Mouse (Mus musculus): ENCODE results near the gene Slc27a3. TPM values are rescaled to one million over a fixed set of nuclear protein-coding genes. Genes with fewer than 3 reads are reported as not detected.
A peak's percentile ranks its signal among the peaks of the same experiment; 100 is the strongest.

Slc27a3 gene
- polyA plus RNA-seq, 1 experiment from 2014 or later: 2.9 TPM

DNA sequence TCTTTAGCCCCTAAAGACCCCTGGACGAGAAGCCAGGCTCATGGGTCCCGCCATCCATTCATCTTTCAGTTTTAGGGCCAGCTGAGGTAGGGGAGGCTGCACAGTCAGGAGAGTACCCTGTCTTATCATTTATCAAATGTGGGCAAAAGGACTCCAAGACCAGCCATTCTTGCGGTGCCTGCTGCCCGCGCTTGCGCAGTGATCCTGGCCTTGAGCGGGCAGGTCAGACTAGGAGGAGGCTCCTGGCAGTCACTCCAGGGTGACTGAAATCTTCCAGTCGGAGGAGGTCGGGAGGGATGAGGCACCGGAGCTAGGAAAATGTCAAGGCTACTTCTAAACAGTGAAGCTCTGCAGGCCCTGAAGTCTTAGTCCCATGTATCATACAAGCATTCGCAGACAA lies 8.0 kb downstream of the Slc27a3 start:
- H3K27me3 ChIP-seq: no peaks in the 10 kb centered on the region
- ChIA-PET CTCF (interaction anchor here (1.9 kb wide), 1 partner anchor 10 kb away, joined by 4 read pairs; no protein-coding TSS in a partner anchor), POLR2A (no interaction called here)
- DNase-seq (ENCODE audit: low read depth, low spot score): no peak
- no peak for TF ChIP-seq CTCF (IDR thresholded peaks at IDR 0.05)
- in situ Hi-C loops (cut with MboI; ENCODE audit: low pct_unique_long_range_greater_than_20kb): no loop called here
- ATAC-seq: no peak

DNA sequence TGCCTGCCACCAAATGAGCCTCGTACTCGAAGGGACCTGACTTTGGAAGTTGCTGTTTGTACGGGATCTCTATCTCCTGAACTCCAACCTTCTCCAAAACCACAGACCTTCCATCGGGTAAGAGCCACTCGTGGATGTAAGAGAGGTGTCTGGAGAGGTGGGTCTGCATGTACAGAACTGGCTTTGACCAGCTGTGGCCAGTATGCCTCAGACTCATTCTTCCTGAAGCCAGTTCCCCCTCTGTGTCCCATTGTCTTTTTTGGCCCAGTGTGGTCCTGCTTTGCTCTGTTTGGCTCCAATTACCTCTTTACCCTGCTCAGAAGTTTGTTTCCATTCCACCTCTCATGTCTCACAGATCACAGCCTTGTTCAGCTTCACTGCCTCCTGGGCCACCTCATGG lies 11.2 kb downstream of the Slc27a3 start:
- ChIA-PET POLR2A (no interaction called here), CTCF (interaction anchor here (1.3 to 2.2 kb wide), 3 partner anchors 13 to 111 kb away, joined by 3 to 4 read pairs (median 3); no protein-coding TSS in a partner anchor)
- DNase-seq (ENCODE audit: low read depth, low spot score) (no peak), ATAC-seq (no peak)
- TF ChIP-seq CTCF (IDR thresholded peaks at IDR 0.05): no peak
- no peaks in the 10 kb centered on the region for H3K27me3 ChIP-seq
- in situ Hi-C loops (cut with MboI; ENCODE audit: low pct_unique_long_range_greater_than_20kb): no loop called here

DNA sequence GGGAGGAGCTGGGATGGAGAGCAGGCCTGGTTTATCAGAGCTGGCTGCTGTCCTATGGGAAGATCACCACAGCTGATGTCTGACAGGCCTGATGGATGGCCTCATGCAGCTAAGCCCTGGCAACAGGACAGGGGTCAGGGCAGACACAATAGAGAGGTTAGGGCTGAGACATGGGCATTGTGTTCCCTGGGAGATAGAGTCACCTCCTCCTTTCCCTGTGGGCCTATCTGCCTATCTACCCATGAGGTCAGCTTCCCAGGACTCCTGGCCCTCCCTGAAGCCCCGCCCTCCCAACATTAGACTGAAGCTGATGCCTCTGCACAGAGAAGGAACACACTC lies 13.5 kb downstream of the Slc27a3 start:
- ChIA-PET POLR2A (no interaction called here), CTCF (interaction anchor here (1.1 to 1.4 kb wide), 4 partner anchors 15 to 154 kb away, joined by 3 to 5 read pairs (median 4); no protein-coding TSS in a partner anchor)
- no peak for TF ChIP-seq CTCF (IDR thresholded peaks at IDR 0.05)
- ATAC-seq (no peak), DNase-seq (ENCODE audit: low read depth, low spot score) (no peak)
- in situ Hi-C loops (cut with MboI; ENCODE audit: low pct_unique_long_range_greater_than_20kb): no loop called here
- no peaks in the 10 kb centered on the region for H3K27me3 ChIP-seq

DNA sequence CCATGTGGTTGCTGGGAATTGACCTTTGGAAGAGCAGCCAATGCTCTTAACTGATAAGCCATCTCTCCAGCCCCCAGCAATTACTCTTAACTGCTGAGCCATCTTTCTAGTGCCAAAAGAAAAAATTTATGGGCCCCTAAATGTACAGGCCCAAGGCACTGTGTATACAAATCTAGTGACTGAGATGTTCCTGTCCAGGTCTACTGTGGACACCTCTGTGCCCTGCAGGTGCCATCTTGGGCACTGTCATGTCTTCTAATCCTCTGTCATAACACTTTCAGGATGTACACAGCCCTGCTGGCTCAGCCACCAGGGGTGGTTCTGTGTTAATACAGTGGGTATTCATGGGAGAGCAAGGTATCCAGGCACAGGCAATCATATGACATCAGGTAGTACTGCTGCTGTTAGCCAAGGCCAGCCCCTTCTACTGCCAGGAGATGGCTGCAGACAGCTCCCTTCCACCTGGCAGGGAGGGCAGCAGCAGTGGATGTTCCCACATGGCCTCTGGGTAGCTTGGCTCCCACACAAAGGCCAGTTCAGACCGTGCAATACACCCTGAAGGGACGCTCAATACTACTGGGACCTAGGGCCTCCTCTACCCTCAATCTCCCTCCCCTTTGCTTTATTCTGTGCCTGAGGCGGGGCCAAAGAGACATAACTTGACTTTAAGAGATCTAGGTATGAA lies 14.0 kb downstream of the Slc27a3 start:
- TF ChIP-seq CTCF (IDR thresholded peaks at IDR 0.05): no peak
- CTCF ChIA-PET: interaction anchor here (1.1 to 2.6 kb wide), 4 partner anchors 17 to 154 kb away, joined by 3 to 12 read pairs (median 4); no protein-coding TSS in a partner anchor
- POLR2A ChIA-PET: interaction anchor here (0.9 kb wide), 1 partner anchor 10 kb away, joined by 6 read pairs; no protein-coding TSS in a partner anchor
- no peaks in the 10 kb centered on the region for H3K27me3 ChIP-seq
- in situ Hi-C loops (cut with MboI; ENCODE audit: low pct_unique_long_range_greater_than_20kb): no loop called here
- ATAC-seq (no peak), DNase-seq (ENCODE audit: low read depth, low spot score) (no peak)

DNA sequence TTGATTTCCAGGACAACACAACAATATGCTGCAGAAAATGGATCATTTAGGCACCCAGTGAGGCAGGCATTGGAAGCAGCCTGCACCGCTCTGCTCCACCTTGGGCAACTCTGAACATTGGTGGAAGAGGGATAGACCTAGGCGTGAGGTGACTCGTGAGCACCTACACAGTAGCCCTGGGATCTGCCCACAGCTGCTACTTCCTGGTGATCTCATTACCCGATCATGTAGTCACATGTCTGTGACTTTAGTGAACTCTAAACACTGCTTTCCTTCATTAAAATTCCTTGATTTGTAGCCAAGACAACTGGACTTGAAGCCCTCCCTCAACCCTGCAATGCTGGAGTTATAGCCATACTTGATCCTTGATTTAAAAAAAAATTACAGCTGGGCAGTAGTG lies 15.4 kb downstream of the Slc27a3 start:
- DNase-seq (ENCODE audit: low read depth, low spot score) (peak; percentile 41), ATAC-seq (peak; percentile 70)
- no peak for TF ChIP-seq CTCF (IDR thresholded peaks at IDR 0.05)
- in situ Hi-C loops (cut with MboI; ENCODE audit: low pct_unique_long_range_greater_than_20kb): loop anchor here (5.0 kb wide), 1 partner anchor 152 kb away; no protein-coding TSS in a partner anchor
- ChIA-PET POLR2A (interaction anchor here (0.6 to 1.5 kb wide), 4 partner anchors 9 to 174 kb away, joined by 3 to 6 read pairs (median 4); no protein-coding TSS in a partner anchor), CTCF (interaction anchor here (0.9 to 2.6 kb wide), 13 partner anchors 9 to 154 kb away, joined by 3 to 13 read pairs (median 6); partner anchors contain the start of genes Dennd4b and Slc27a3)
- H3K27me3 ChIP-seq: no peaks in the 10 kb centered on the region

DNA sequence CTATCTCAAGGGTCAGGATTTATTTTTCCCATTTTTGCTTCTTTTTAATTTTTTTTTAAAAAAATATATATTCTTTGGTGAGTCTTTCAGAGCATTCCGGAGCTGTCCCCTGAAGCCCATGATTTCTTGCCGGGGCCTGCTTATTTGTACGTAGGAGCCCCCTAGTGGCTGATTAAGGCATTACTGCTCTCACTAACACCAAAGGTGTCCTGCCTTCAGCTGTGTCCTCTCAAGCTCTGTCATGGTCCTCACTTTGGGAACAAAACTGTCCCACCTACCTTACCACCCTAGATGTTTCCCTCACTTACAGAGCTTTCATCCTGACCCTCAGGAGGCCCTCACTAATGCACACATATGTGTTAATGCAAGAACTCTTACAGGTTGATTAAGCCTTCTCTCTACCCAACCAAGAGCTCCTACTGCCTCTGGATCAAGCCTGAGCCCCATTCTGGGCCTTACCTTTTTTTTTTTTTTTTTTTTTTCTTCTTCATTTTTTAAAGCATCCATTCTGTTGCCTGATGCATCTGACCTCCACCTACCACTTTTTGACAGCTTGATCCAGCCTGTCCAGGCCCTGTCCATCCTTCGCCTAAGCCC lies 16.2 kb downstream of the Slc27a3 start:
- TF ChIP-seq CTCF (IDR thresholded peaks at IDR 0.05): no peak
- ChIA-PET CTCF (interaction anchor here (0.6 to 2.6 kb wide), 34 partner anchors 8 to 298 kb away, joined by 3 to 13 read pairs (median 4); partner anchors contain the start of genes Dennd4b, Rab13, Rps27 and Slc27a3), POLR2A (interaction anchor here (0.6 to 1.5 kb wide), 5 partner anchors 9 to 173 kb away, joined by 3 to 5 read pairs (median 4); no protein-coding TSS in a partner anchor)
- in situ Hi-C loops (cut with MboI; ENCODE audit: low pct_unique_long_range_greater_than_20kb): loop anchor here (5.0 kb wide), 1 partner anchor 151 kb away; no protein-coding TSS in a partner anchor
- peak; percentile 63 for ATAC-seq
- peak; percentile 53 for DNase-seq (ENCODE audit: low read depth, low spot score)
- H3K27me3 ChIP-seq: no peaks in the 10 kb centered on the region

DNA sequence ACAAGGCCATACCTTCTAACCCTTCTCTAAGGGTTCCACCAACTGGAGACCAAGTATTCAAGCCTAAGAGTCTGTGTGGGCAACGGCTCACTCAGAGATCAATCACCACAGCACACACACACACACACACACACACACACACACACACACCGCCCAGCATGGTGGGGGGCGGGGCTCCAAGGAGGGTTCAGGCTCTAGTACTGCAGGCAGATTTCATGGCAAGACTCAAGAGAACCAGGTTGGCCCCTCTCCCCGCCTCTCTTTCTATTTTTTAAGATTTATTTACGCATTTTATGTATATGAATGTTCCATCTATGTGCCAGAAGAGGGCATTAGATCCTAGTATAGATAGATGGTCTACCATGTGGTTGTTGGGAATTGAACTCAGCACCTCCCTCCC lies 16.9 kb downstream of the Slc27a3 start:
- in situ Hi-C loops (cut with MboI; ENCODE audit: low pct_unique_long_range_greater_than_20kb): loop anchor here (5.0 kb wide), 1 partner anchor 151 kb away; no protein-coding TSS in a partner anchor
- POLR2A ChIA-PET: interaction anchor here (1.5 kb wide), 1 partner anchor 81 kb away, joined by 3 read pairs; no protein-coding TSS in a partner anchor
- H3K27me3 ChIP-seq: no peaks in the 10 kb centered on the region
- TF ChIP-seq CTCF (IDR thresholded peaks at IDR 0.05): no peak
- no peak for ATAC-seq
- CTCF ChIA-PET: interaction anchor here (0.6 to 2.6 kb wide), 24 partner anchors 8 to 168 kb away, joined by 3 to 13 read pairs (median 5); partner anchors contain the start of genes Dennd4b, Rab13, Rps27 and Slc27a3
- no peak for DNase-seq (ENCODE audit: low read depth, low spot score)

DNA sequence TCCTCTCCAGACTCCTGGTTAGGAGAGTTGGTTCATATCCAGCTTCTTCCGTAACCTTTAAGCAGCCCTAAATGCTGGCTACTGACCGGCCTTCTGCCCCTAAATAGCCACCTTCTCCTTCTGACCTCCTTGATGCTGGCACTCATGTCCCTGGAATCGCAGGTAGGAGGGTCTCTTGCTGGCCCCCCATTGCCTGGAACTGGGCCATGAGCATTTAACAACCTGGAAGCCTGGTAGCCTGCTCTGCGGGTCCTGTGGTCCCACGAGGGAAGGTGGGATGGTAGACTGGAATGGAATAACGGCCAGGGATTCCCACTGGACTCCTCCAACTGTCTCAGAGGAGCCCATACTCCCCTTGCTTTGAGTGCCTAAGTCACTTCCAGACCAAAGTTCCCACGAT lies 17.9 kb downstream of the Slc27a3 start:
- TF ChIP-seq CTCF (IDR thresholded peaks at IDR 0.05): no peak
- ChIA-PET POLR2A (interaction anchor here (1.0 kb wide), 1 partner anchor 158 kb away, joined by 4 read pairs; the partner anchor contains the start of genes Rab13 and Rps27), CTCF (interaction anchor here (2.5 kb wide), 1 partner anchor 12 kb away, joined by 6 read pairs; no protein-coding TSS in a partner anchor)
- H3K27me3 ChIP-seq: no peaks in the 10 kb centered on the region
- in situ Hi-C loops (cut with MboI; ENCODE audit: low pct_unique_long_range_greater_than_20kb): loop anchor here (5.0 kb wide), 1 partner anchor 150 kb away; no protein-coding TSS in a partner anchor
- DNase-seq (ENCODE audit: low read depth, low spot score) (no peak), ATAC-seq (no peak)

DNA sequence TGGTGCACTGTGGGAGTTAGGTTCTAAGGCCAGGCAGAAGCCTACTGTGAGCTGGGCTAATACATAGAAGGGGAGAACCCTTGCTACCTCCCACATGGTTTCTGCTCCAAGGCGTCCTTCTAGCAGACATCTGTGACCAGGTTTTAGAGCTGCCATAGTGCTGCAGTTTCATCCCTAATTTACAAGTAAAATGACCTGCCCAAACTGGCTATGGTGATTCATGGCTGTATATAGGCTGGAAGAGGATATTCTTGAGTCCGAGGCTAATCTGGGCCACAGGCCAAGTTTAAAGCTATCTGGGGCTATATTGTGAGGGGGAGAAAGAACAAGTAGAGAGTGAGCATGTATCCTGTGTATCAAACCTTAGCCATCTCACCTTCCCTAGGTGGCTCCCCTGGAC lies 20.7 kb downstream of the Slc27a3 start:
- in situ Hi-C loops (cut with MboI; ENCODE audit: low pct_unique_long_range_greater_than_20kb): no loop called here
- DNase-seq (ENCODE audit: low read depth, low spot score): no peak
- no peaks in the 10 kb centered on the region for H3K27me3 ChIP-seq
- no peak for TF ChIP-seq CTCF (IDR thresholded peaks at IDR 0.05)
- no peak for ATAC-seq
- POLR2A ChIA-PET: no interaction called here
- CTCF ChIA-PET: interaction anchor here (1.0 to 1.2 kb wide), 2 partner anchors 38 to 154 kb away, joined by 3 read pairs; no protein-coding TSS in a partner anchor

DNA sequence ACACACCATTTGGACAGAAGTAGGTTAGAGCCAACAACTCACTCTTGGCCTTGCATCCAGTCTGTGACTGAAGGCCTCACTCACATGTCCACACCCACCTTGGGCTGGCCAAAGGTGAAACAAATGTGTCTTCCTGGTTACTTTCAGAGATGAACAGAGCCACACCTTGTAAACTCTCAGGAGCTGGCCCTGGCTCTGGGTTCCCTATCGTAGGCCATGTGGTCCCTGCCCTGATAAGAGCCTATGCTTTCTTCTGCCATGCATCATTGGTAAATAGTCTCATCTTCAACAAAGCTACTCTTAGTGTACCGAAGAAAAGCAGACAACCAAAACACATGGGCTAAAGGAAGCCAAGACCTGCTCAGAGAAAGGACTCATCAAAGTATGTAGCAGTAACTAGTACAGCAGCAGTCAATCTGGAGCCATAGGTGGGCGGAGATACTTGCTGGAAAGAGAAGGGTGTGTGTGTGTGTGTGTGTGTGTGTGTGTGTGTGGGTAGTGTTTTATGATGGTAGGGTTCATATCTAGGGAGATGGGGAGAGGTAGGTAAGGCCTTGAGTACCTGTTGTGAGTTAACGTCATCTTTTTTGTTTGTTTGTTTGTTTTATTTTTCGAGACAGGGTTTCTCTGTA lies 22.6 kb downstream of the Slc27a3 start:
- DNase-seq (ENCODE audit: low read depth, low spot score) (no peak), ATAC-seq (no peak)
- ChIA-PET CTCF (interaction anchor here (0.9 to 1.2 kb wide), 3 partner anchors 15 to 147 kb away, joined by 3 read pairs; no protein-coding TSS in a partner anchor), POLR2A (interaction anchor here (1.1 kb wide), 1 partner anchor 75 kb away, joined by 4 read pairs; no protein-coding TSS in a partner anchor)
- H3K27me3 ChIP-seq: no peaks in the 10 kb centered on the region
- TF ChIP-seq CTCF (IDR thresholded peaks at IDR 0.05): no peak
- in situ Hi-C loops (cut with MboI; ENCODE audit: low pct_unique_long_range_greater_than_20kb): no loop called here

Data from Patski (cell line).